Mouse (Mus musculus) ES-Bruce4 (cell line): ENCODE data around the gene Tspan11. TPM values are rescaled to one million over a fixed set of nuclear protein-coding genes. Genes with fewer than 3 reads are reported as not detected.
A peak's percentile ranks its signal among the peaks of the same experiment; 100 is the strongest.

Experiments used
- H3K27ac ChIP-seq: 2 replicates; pipeline ENCODE4 v1.5.1; 2012; ENCODE audit warnings: low read length, inconsistent platforms; ENCODE audit not compliant: insufficient read depth
- H3K27me3 ChIP-seq: 2 replicates; pipeline ENCODE4 v1.6.1; 2012; ENCODE audit warnings: mild to moderate bottlenecking, low read length, inconsistent platforms; ENCODE audit not compliant: control insufficient read depth, poor library complexity, insufficient read depth, severe bottlenecking
- H3K36me3 ChIP-seq: 2 replicates; pipeline ENCODE4 v1.6.1; 2012; ENCODE audit warnings: inconsistent platforms, mild to moderate bottlenecking, low read length, moderate library complexity; ENCODE audit not compliant: control insufficient read depth, poor library complexity, insufficient read depth, severe bottlenecking
- H3K4me1 ChIP-seq: one replicate; pipeline ENCODE4 v1.8.1; 2011; ENCODE audit warnings: low read length; ENCODE audit not compliant: control insufficient read depth, insufficient read depth
- H3K4me3 ChIP-seq: 2 replicates; pipeline ENCODE4 v1.5.1; 2011; ENCODE audit warnings: low read depth, mild to moderate bottlenecking, low read length
- H3K9ac ChIP-seq: 2 replicates; pipeline ENCODE4 v1.6.1; 2012; ENCODE audit warnings: low read depth, mild to moderate bottlenecking, inconsistent platforms; ENCODE audit not compliant: poor library complexity, severe bottlenecking
- H3K9me3 ChIP-seq: replicated peaks from 2 replicates; pipeline ENCODE4 v1.6.1; 2012; ENCODE audit warnings: mild to moderate bottlenecking, low read length, inconsistent platforms; ENCODE audit not compliant: control insufficient read depth, poor library complexity, insufficient read depth, severe bottlenecking
- CTCF ChIP-seq: IDR thresholded peaks from one replicate; pipeline ENCODE4 v1.8.1; 2011; ENCODE audit warnings: low read depth, low read length
- EP300 ChIP-seq: IDR thresholded peaks from 2 replicates; pipeline ENCODE4 v1.6.1; 2011; ENCODE audit warnings: low read depth, low read length; ENCODE audit not compliant: insufficient read depth
- POLR2A ChIP-seq: IDR thresholded peaks from one replicate; pipeline ENCODE4 v1.8.1; 2011; ENCODE audit warnings: low read length; ENCODE audit not compliant: insufficient read depth
- polyA plus RNA-seq: library from polyadenylated mRNA; stranded (reverse); fragments of >200 nt; gene quantifications from 2 replicates; pipeline ENCODE4 v1.2.4, GENCODE M21; 2011; ENCODE audit warnings: low read depth; ENCODE audit not compliant: missing spikeins, insufficient read depth, insufficient read length

Tspan11 gene
- polyA plus RNA-seq, 1 experiment = 0.12 TPM

- TF ChIP-seq EP300 (no peak), CTCF (no peak)
- no peaks in the 10 kb centered on the region for H3K27me3 ChIP-seq
- H3K36me3 ChIP-seq = no peaks in the 10 kb centered on the region
These were observed 62.5 kb downstream of the Tspan11 start for GRCm38 (mm10) chr6:127949885-127950284.

GRCm38 (mm10) chr6:127953071-127953470 is 65.7 kb downstream of the Tspan11 start:
- H3K27ac ChIP-seq = no peak overlapping the region

More at GRCm38 (mm10) chr6:127949885-127950284, 62.5 kb downstream of the Tspan11 start:
- H3K9ac ChIP-seq = no peak overlapping the region
- H3K4me3 ChIP-seq = no peak overlapping the region
- no peaks in the 10 kb centered on the region for H3K9me3 ChIP-seq
- H3K27ac ChIP-seq = no peak overlapping the region
- no peaks in the 10 kb centered on the region for H3K4me1 ChIP-seq

GRCm38 (mm10) chr6:127956172-127956571 is 68.8 kb downstream of the Tspan11 start:
- no peak for TF ChIP-seq EP300
- TF ChIP-seq POLR2A = no peak
- no peak for TF ChIP-seq CTCF
- no peaks in the 10 kb centered on the region for H3K27me3 ChIP-seq
- H3K4me1 ChIP-seq = no peaks in the 10 kb centered on the region
- no peaks in the 10 kb centered on the region for H3K36me3 ChIP-seq
- no peak overlapping the region for H3K27ac ChIP-seq
- H3K9me3 ChIP-seq = no peaks in the 10 kb centered on the region
- no peak overlapping the region for H3K4me3 ChIP-seq
- no peak overlapping the region for H3K9ac ChIP-seq

More at GRCm38 (mm10) chr6:127953071-127953470, 65.7 kb downstream of the Tspan11 start:
- Histone ChIP-seq H3K36me3 (no peaks in the 10 kb centered on the region), H3K9me3 (no peaks in the 10 kb centered on the region), H3K9ac (no peak overlapping the region), H3K4me1 (no peaks in the 10 kb centered on the region), H3K27me3 (no peaks in the 10 kb centered on the region), H3K4me3 (no peak overlapping the region)
- no peak for TF ChIP-seq EP300
- TF ChIP-seq POLR2A = no peak
- TF ChIP-seq CTCF = no peak

GRCm38 (mm10) chr6:127960203-127960602 is 72.8 kb downstream of the Tspan11 start:
- Histone ChIP-seq H3K9ac (no peak overlapping the region), H3K27ac (no peak overlapping the region), H3K4me3 (no peak overlapping the region), H3K27me3 (no peaks in the 10 kb centered on the region), H3K36me3 (no peaks in the 10 kb centered on the region), H3K4me1 (no peaks in the 10 kb centered on the region), H3K9me3 (no peaks in the 10 kb centered on the region)
- TF ChIP-seq CTCF (no peak), EP300 (no peak), POLR2A (no peak)

GRCm38 (mm10) chr6:127965497-127965896 is 78.1 kb downstream of the Tspan11 start:
- no peaks in the 10 kb centered on the region for H3K9me3 ChIP-seq
- no peaks in the 10 kb centered on the region for H3K27me3 ChIP-seq
- TF ChIP-seq CTCF = peak; percentile 60
- no peak for TF ChIP-seq POLR2A
- H3K4me3 ChIP-seq = no peak overlapping the region
- no peaks in the 10 kb centered on the region for H3K4me1 ChIP-seq
- H3K36me3 ChIP-seq = no peaks in the 10 kb centered on the region
- H3K9ac ChIP-seq = no peak overlapping the region
- H3K27ac ChIP-seq = no peak overlapping the region

- no peak overlapping the region for H3K4me3 ChIP-seq
- no peaks in the 10 kb centered on the region for H3K27me3 ChIP-seq
- H3K27ac ChIP-seq = no peak overlapping the region
- TF ChIP-seq CTCF (no peak), EP300 (no peak), POLR2A (no peak)
- no peaks in the 10 kb centered on the region for H3K36me3 ChIP-seq
- no peaks in the 10 kb centered on the region for H3K9me3 ChIP-seq
- H3K4me1 ChIP-seq = peaks cover 2% of the 10 kb centered on the region
- H3K9ac ChIP-seq = no peak overlapping the region
These were observed 82.3 kb downstream of the Tspan11 start for GRCm38 (mm10) chr6:127969709-127970108.
